Mouse (Mus musculus): Measurements from ENCODE around the gene Higd2a. TPM values are rescaled to one million over a fixed set of nuclear protein-coding genes. Genes with fewer than 3 reads are reported as not detected.
A peak's percentile ranks its signal among the peaks of the same experiment; 100 is the strongest.

Gene Higd2a
- total RNA-seq, 2 experiments from 2014 or later: 168 to 177 TPM

- no peak for DNase-seq (ENCODE audit: low spot score in 2 of 2)
Measured at GRCm38 (mm10) chr13:54616998-54617397, 27.0 kb downstream of the Higd2a start.

- peak; percentile 100 for DNase-seq (ENCODE audit: low spot score in 2 of 2)
Measured at GRCm38 (mm10) chr13:54621155-54621932, 31.3 kb downstream of the Higd2a start, which contains the start of gene Faf2. Faf2 (plus strand) TSS chr13:54621784.

- DNase-seq (ENCODE audit: low spot score in 2 of 2): no peak
Measured at GRCm38 (mm10) chr13:54621960-54622521, 32.0 kb downstream of the Higd2a start.

GRCm38 (mm10) chr13:54629128-54629527, 39.1 kb downstream of the Higd2a start:
- no peak for DNase-seq (ENCODE audit: low spot score in 2 of 2)

GRCm38 (mm10) chr13:54632731-54633277, 42.8 kb downstream of the Higd2a start:
- DNase-seq (ENCODE audit: low spot score in 2 of 2): no peak

GRCm38 (mm10) chr13:54635011-54635410, 45.0 kb downstream of the Higd2a start:
- no peak for DNase-seq (ENCODE audit: low spot score in 2 of 2)

Small RNA genes lying within 50 kb of the gene (microRNA-seq; reads per million reads assigned to microRNA genes)
- 0 reads per million in 2 experiments for gene Gm24195

Other genes starting within 250 kb of the Higd2a start
- gene Cplx2, start 218.9 kb upstream of the Higd2a start, total RNA-seq (2021): 100 to 1,000 TPM; 686 to 743 TPM
- 10 to 100 TPM; 44.7 TPM for gene Thoc3, start 121.4 kb upstream of the Higd2a start, total RNA-seq (2021)
- 10 to 100 TPM; 20.5 to 20.7 TPM for gene Simc1, start 86.4 kb upstream of the Higd2a start, total RNA-seq (2021)
- gene 4833439L19Rik, start 24.8 kb upstream of the Higd2a start, total RNA-seq (2021): 100 to 1,000 TPM; 165 to 183 TPM
- 10 to 100 TPM; 49.6 to 49.9 TPM for gene Arl10, start 15.2 kb upstream of the Higd2a start, total RNA-seq (2021)
- 10 to 100 TPM; 34.2 to 36.6 TPM for gene Nop16, start 117 bp upstream of the Higd2a start, total RNA-seq (2021)
- gene Cltb, start 21.1 kb downstream of the Higd2a start, total RNA-seq (2021): 100 to 1,000 TPM; 308 to 332 TPM
- gene Faf2, start 31.6 kb downstream of the Higd2a start, total RNA-seq (2021): 10 to 100 TPM; 48.3 to 52.7 TPM
- 100 to 1,000 TPM in 1 of 2 experiments, 10 to 100 TPM in 1; 95.0 to 114 TPM for gene Rnf44, start 103.7 kb downstream of the Higd2a start, total RNA-seq (2021)
- under 1 TPM; 0.16 to 0.20 TPM for gene Cdhr2, start 111.3 kb downstream of the Higd2a start, total RNA-seq (2021)
- gene Gprin1, start 159.7 kb downstream of the Higd2a start, total RNA-seq (2021): 100 to 1,000 TPM; 204 TPM
- 100 to 1,000 TPM; 503 to 525 TPM for gene Sncb, start 176.4 kb downstream of the Higd2a start, total RNA-seq (2021)
- gene Eif4e1b, start 193.8 kb downstream of the Higd2a start, total RNA-seq (2021): not detected
- 10 to 100 TPM; 85.6 to 92.1 TPM for gene Tspan17, start 199.2 kb downstream of the Higd2a start, total RNA-seq (2021)

Data from layer of hippocampus, postnatal 10 days (tissue).